Mouse (Mus musculus) hindbrain, embryonic 12.5 days (tissue): ENCODE data around the gene Shank2. TPM values are rescaled to one million over a fixed set of nuclear protein-coding genes. Genes with fewer than 3 reads are reported as not detected.

ENCODE experiments used
- ATAC-seq: fragments of 200-750 bp; cut with Nextera tagmentation; 2 replicates; pipeline ENCODE4 v1.8.0; 2017; ENCODE audit warnings: moderate TSS enrichment; ENCODE audit not compliant: low FRiP score
- H3K27ac ChIP-seq: fragments of 300-500 bp; sonication (generic); 2 replicates; pipeline ENCODE4 v1.5.1; 2016; ENCODE audit warnings: mild to moderate bottlenecking
- H3K27me3 ChIP-seq: fragments of 300-500 bp; sonication (generic); 2 replicates; pipeline ENCODE4 v1.6.1; 2016; ENCODE audit warnings: mild to moderate bottlenecking
- H3K36me3 ChIP-seq: fragments of 300-500 bp; sonication (generic); 2 replicates; pipeline ENCODE4 v1.6.1; 2016; ENCODE audit warnings: mild to moderate bottlenecking
- H3K4me1 ChIP-seq: fragments of 300-500 bp; sonication (generic); 2 replicates; pipeline ENCODE4 v1.6.1; 2016
- H3K4me2 ChIP-seq: fragments of 300-500 bp; sonication (generic); replicated peaks from 2 replicates; pipeline ENCODE4 v1.6.1; 2016; ENCODE audit warnings: mild to moderate bottlenecking
- H3K4me3 ChIP-seq: fragments of 300-500 bp; sonication (generic); 2 replicates; pipeline ENCODE4 v1.5.1; 2016; ENCODE audit warnings: mild to moderate bottlenecking
- H3K9ac ChIP-seq: fragments of 300-500 bp; sonication (generic); 2 replicates; pipeline ENCODE4 v1.6.1; 2016; ENCODE audit warnings: mild to moderate bottlenecking, moderate library complexity
- H3K9me3 ChIP-seq: fragments of 300-500 bp; sonication (generic); replicated peaks from 2 replicates; pipeline ENCODE4 v1.6.1; 2016; ENCODE audit warnings: mild to moderate bottlenecking
- WGBS: fragments of 180-500 bp; shearing (Covaris S2); methylation state at CpG from one replicate; pipeline ENCODE4 v1.1.7; 2016; 5-methylcytosine and 5-hydroxymethylcytosine counted together
- microRNA-seq: library from miRNA; unstranded; fragments of <30 nt; microRNA quantifications from one replicate; pipeline ENCODE4, GENCODE M21; 2017
- polyA plus RNA-seq: library from polyadenylated mRNA; unstranded; fragments of >200 nt; fragmentation: Nextera tagmentation; extraction: Ambion mirVana; gene quantifications from 2 replicates; pipeline ENCODE4 v1.2.1, GENCODE M21; 2016

The Shank2 gene
- polyA plus RNA-seq, 1 experiment from 2014 or later, result 3.3 TPM

DNA sequence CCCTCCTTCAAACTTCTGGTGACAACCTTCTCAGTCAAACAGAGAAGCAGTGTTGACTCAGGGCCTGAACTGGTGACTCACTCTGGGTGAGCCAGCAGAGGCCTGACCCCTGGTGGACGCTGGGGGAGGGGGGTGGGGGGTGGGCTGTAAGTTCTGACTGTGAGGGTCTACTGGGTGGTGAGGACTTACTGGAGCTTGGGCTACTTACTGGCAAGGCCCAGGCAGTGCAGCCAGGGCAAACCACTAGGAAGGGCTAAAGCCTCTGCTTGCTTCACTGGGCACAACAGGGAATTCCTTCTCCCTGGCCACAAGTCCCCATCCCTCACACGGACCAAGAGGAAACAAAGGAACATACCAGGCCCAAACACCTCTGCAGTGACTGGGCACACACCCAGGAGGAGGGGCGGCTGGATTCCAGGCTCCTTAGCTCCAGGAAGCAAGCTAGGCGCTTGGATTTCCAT lies 467.5 kb downstream of the Shank2 start:
- Histone ChIP-seq H3K9ac (peak overlapping the region; percentile 97), H3K4me1 (peaks cover 18% of the 10 kb centered on the region), H3K4me2 (peak overlapping the region; percentile 91), H3K27me3 (no peaks in the 10 kb centered on the region), H3K9me3 (no peaks in the 10 kb centered on the region), H3K27ac (peak overlapping the region; percentile 80), H3K36me3 (peaks cover 18% of the 10 kb centered on the region), H3K4me3 (peak overlapping the region; percentile 87)
- no peak for ATAC-seq
- WGBS, result 24% methylated on average over 4 of the region's 4 CpGs

DNA sequence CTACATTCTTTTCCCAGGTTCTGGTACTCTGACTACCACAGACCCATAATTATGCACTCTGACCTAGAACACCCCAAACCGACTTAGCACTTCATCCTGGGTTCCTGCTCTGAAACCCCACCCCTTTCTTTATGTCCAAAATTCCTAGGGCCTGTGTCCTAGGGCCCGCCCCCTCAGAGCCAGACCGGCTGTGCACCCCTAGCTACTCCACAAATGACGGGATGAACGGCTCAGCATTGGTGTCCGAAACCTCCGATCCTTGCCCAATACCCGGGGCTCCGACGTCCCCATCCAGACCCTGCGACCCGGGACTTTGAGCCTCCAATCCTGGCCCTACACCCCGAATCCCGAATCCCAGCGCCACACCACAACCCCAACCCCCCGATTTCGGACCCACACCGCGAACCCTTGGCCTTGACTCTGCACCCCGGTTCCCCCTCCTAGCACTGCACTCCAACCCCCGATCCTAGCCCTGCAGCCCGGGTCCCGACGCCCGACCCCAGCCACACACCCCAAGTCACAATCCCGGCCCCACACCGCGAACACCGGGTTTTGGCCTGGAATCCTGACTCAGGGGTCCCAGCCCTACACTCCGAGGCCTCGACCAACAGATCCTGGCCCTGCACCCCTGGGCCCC lies 468.3 kb downstream of the Shank2 start:
- Histone ChIP-seq H3K9ac (peak overlapping the region; percentile 97), H3K27me3 (no peaks in the 10 kb centered on the region), H3K9me3 (no peaks in the 10 kb centered on the region), H3K4me3 (peak overlapping the region; percentile 87), H3K36me3 (peaks cover 10% of the 10 kb centered on the region), H3K4me2 (peak overlapping the region; percentile 91), H3K27ac (peak overlapping the region; percentile 80), H3K4me1 (peaks cover 18% of the 10 kb centered on the region)
- peak; percentile 85 for ATAC-seq
- WGBS, result under 1% methylated on average over 31 of the region's 31 CpGs

- 2% methylated on average over 30 of the region's 30 CpGs for WGBS
- peak; percentile 95 for ATAC-seq
- H3K27me3 ChIP-seq, result no peaks in the 10 kb centered on the region
- H3K9me3 ChIP-seq, result no peaks in the 10 kb centered on the region
- H3K9ac ChIP-seq, result peak within 1 kb of the TSS; percentile 97
- H3K4me2 ChIP-seq, result peak within 1 kb of the TSS; percentile 91
- H3K36me3 ChIP-seq, result peaks cover 4% of the 10 kb centered on the region
- H3K4me3 ChIP-seq, result peak within 1 kb of the TSS; percentile 87
- peaks cover 18% of the 10 kb centered on the region for H3K4me1 ChIP-seq
- peak within 1 kb of the TSS; percentile 80 for H3K27ac ChIP-seq
Measured at GRCm38 (mm10) chr7:144470545-144471059, 468.9 kb downstream of the Shank2 start, which contains the start of gene Cttn. Gene Cttn, minus strand, starts transcription at chr7:144471009.

- H3K36me3 ChIP-seq, result peaks cover 4% of the 10 kb centered on the region
- peak overlapping the region; percentile 91 for H3K4me2 ChIP-seq
- ATAC-seq, result no peak
- H3K4me1 ChIP-seq, result peaks cover 18% of the 10 kb centered on the region
- H3K27ac ChIP-seq, result peak overlapping the region; percentile 80
- H3K9me3 ChIP-seq, result no peaks in the 10 kb centered on the region
- WGBS, result 73% methylated on average over 2 of the region's 2 CpGs
- no peaks in the 10 kb centered on the region for H3K27me3 ChIP-seq
- H3K4me3 ChIP-seq, result peak overlapping the region; percentile 87
- H3K9ac ChIP-seq, result peak overlapping the region; percentile 97
Measured at GRCm38 (mm10) chr7:144471103-144471502, 469.4 kb downstream of the Shank2 start.

GRCm38 (mm10) chr7:144473486-144473885 lies 471.8 kb downstream of the Shank2 start:
- WGBS, result 68% methylated on average over 4 of the region's 4 CpGs
- ATAC-seq, result no peak

More at GRCm38 (mm10) chr7:144473486-144473885, 471.8 kb downstream of the Shank2 start:
- Histone ChIP-seq H3K27ac (no peak overlapping the region), H3K36me3 (peaks cover 19% of the 10 kb centered on the region), H3K9ac (no peak overlapping the region), H3K4me2 (no peak overlapping the region), H3K4me3 (no peak overlapping the region), H3K9me3 (no peaks in the 10 kb centered on the region), H3K27me3 (no peaks in the 10 kb centered on the region), H3K4me1 (peaks cover 18% of the 10 kb centered on the region)

Small RNA genes lying within 50 kb of the gene (microRNA-seq; reads per million reads assigned to microRNA genes)
- 5.2 reads per million, percentile 13 among the genes with 10 or more reads in this experiment for gene Mir3105

Other genes starting within 250 kb of the Shank2 start
- gene Osbpl5, start 244.9 kb upstream of the Shank2 start, polyA plus RNA-seq, result 30.7 and 32.1 TPM in 2 replicates
- not detected in 2 replicates for gene Mrgprg, start 234.9 kb upstream of the Shank2 start, polyA plus RNA-seq
- 3.0 and 4.2 TPM in 2 replicates for gene Mrgpre, start 217.4 kb upstream of the Shank2 start, polyA plus RNA-seq
- gene Nadsyn1, start 179.1 kb upstream of the Shank2 start, polyA plus RNA-seq, result 9.0 and 9.1 TPM in 2 replicates
- gene Dhcr7, start 178.8 kb upstream of the Shank2 start, polyA plus RNA-seq, result 64.3 and 64.4 TPM in 2 replicates
- not detected in 2 replicates for gene Gm498, start 135.1 kb upstream of the Shank2 start, polyA plus RNA-seq